Mouse (Mus musculus) thymus, postnatal 14 days (tissue): ENCODE results near the gene Vmn1r227.

Source experiments
- DNase-seq: peaks from one replicate; pipeline ENCODE4 v3.0.0; 2021

Gene Vmn1r227

DNA sequence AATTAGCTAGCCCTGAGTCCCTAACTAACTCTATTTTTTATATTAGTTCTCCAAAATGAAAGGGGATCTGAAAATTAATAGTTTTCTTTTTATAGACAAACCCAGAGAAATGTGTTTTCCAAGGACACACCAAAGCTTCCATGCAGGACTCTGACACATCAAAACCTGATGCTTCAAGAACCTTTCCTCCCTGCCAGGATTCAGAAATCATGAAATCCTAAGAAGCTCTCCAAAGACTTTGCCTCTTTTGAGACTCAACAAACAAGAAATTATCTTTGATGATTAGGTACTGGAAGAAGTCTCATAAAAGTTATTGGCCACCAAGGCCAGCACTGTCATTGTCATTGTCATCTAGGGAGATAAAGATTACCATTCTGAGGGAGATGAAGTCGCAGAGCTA lies at the start of gene Vmn1r227:
TSS of gene Vmn1r227 (plus strand) at position 301 of the 400 bp plus-strand sequence.
- no peak for DNase-seq

DNA sequence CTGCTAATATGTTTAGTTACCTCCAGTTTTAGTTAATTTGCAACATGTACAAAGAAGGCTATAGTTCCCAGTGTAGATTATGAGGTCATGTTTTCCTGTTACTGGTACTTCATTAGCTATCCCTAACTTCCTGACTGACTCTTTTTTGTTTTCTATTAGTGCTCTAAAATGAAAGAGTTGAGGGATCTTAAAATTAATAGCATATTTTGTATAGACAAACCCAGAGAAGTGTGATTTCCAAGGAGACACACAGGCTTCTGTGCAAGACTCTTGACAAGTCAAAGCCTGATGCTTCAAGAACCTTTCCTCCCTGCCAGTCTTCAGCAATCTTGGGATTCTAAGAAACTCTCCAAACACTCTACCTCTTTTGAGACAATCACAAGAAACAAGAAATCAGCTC lies 47.1 kb upstream of the Vmn1r227 start, which contains the start of gene Vmn1r226:
TSS of gene Vmn1r226 (plus strand) at position 301 of the 400 bp plus-strand sequence.
- DNase-seq, result no peak

DNA sequence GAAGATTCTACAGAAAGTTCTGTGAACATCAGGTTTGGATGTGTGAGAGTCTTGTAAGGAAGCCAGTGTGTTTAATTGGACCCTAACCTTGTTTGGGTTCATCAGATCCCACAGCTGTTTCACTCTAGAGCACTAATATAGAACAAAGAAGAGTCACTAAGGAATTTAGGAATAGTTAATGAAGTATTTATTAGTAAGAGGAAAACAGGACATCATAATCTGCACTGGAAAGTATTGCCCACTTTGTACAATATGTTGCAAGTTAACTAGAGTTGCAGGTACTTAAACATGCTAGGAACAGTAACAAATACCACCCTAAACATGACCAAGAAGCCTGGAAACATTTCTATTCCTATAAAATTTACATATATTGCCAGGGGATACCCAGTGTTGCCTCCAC lies 56.4 kb downstream of the Vmn1r227 start, which contains the start of gene Vmn1r228:
TSS of gene Vmn1r228 (minus strand) at position 101 of the 400 bp plus-strand sequence.
- DNase-seq, result no peak
